Mouse (Mus musculus) kidney, postnatal 0 days (tissue): ENCODE measurements around the gene Trpv2. TPM values are rescaled to one million over a fixed set of nuclear protein-coding genes. Genes with fewer than 3 reads are reported as not detected.
A peak's percentile ranks its signal among the peaks of the same experiment; 100 is the strongest.
"Not testable (repeated sequence)": the region's sequence is repeated elsewhere in the genome, so short reads cannot be mapped to it uniquely, and the experiment has no call there.

Experiments
- ATAC-seq: fragments of 200-750 bp; cut with Nextera tagmentation; replicated peaks from 2 replicates; pipeline ENCODE4 v1.8.0; 2017; ENCODE audit warnings: low read depth, moderate number of reproducible peaks, moderate TSS enrichment, moderate library complexity; ENCODE audit not compliant: low FRiP score
- DNase-seq: peaks from one replicate; pipeline ENCODE4 v3.0.0-alpha.2; 2016; ENCODE audit warnings: low spot score
- H3K27ac ChIP-seq: fragments of 300-500 bp; sonication (generic); 2 replicates; pipeline ENCODE4 v1.5.1; 2014; ENCODE audit warnings: mild to moderate bottlenecking
- H3K27me3 ChIP-seq: fragments of 300-500 bp; sonication (generic); 2 replicates; pipeline ENCODE4 v1.6.1; 2014; ENCODE audit warnings: low read length, mixed read lengths; ENCODE audit not compliant: insufficient read depth
- H3K36me3 ChIP-seq: fragments of 300-500 bp; sonication (generic); 2 replicates; pipeline ENCODE4 v1.6.1; 2014; ENCODE audit warnings: low read length, mixed read lengths; ENCODE audit not compliant: insufficient read depth
- H3K4me1 ChIP-seq: fragments of 300-500 bp; sonication (generic); replicated peaks from 2 replicates; pipeline ENCODE4 v1.6.1; 2014; ENCODE audit warnings: antibody characterized with exemption, low read length, mixed read lengths; ENCODE audit not compliant: insufficient read depth
- H3K4me2 ChIP-seq: fragments of 300-500 bp; sonication (generic); 2 replicates; pipeline ENCODE4 v1.6.1; 2014; ENCODE audit warnings: mild to moderate bottlenecking, low read length, moderate library complexity, mixed read lengths
- H3K4me3 ChIP-seq: fragments of 300-500 bp; sonication (generic); replicated peaks from 2 replicates; pipeline ENCODE4 v1.5.1; 2014; ENCODE audit warnings: low read depth, low read length
- H3K9ac ChIP-seq: fragments of 300-500 bp; sonication (generic); 2 replicates; pipeline ENCODE4 v1.6.1; 2014; ENCODE audit warnings: low read depth, low read length
- H3K9me3 ChIP-seq: fragments of 300-500 bp; sonication (generic); replicated peaks from 2 replicates; pipeline ENCODE4 v1.6.1; 2016; ENCODE audit warnings: low read length, inconsistent platforms, mixed read lengths
- CTCF ChIP-seq: IDR thresholded peaks from 2 replicates; pipeline ENCODE4 v1.5.1; 2016; ENCODE audit warnings: antibody characterized with exemption, low read depth, mild to moderate bottlenecking, moderate library complexity
- WGBS: fragments of 180-500 bp; shearing (Covaris S2); extraction: QIAGEN DNeasy Blood & Tissue Kit; methylation state at CpG from one replicate; pipeline ENCODE4 v1.1.7; 2014; 5-methylcytosine and 5-hydroxymethylcytosine counted together
- polyA plus RNA-seq: library from polyadenylated mRNA; unstranded; fragments of >200 nt; fragmentation: Nextera tagmentation; extraction: Ambion mirVana; gene quantifications from 2 replicates; pipeline ENCODE4 v1.2.1, GENCODE M21; 2015

The Trpv2 gene
- polyA plus RNA-seq, 1 experiment from 2014 or later: 1.7 TPM

- Histone ChIP-seq H3K36me3 (0 out of 2 replicates have a peak, but pooled peaks cover 3% of the 10 kb centered on the region), H3K4me3 (peak within 1 kb of the TSS; percentile 77), H3K27me3 (no peaks in the 10 kb centered on the region), H3K9me3 (no peaks in the 10 kb centered on the region), H3K27ac (peak within 1 kb of the TSS; percentile 91), H3K4me1 (peaks cover 18% of the 10 kb centered on the region), H3K9ac (peak within 1 kb of the TSS; percentile 79), H3K4me2 (peak within 1 kb of the TSS; percentile 94)
- WGBS: under 1% methylated on average over 64 of the region's 86 CpGs
- TF ChIP-seq CTCF: no peak
- ATAC-seq (peak; percentile 66), DNase-seq (peak; percentile 57)
Measured at GRCm38 (mm10) chr11:62647661-62648590, 73.6 kb downstream of the Trpv2 start, which contains the start of gene Lrrc75a. TSS of gene Lrrc75a (minus strand) at chr11:62648523.

- TF ChIP-seq CTCF: peak; percentile 90
- H3K9me3 ChIP-seq: no peaks in the 10 kb centered on the region
- H3K4me3 ChIP-seq: peak within 1 kb of the TSS; percentile 77
- H3K4me2 ChIP-seq: peak within 1 kb of the TSS; percentile 94
- ATAC-seq (peak; percentile 89), DNase-seq (peak; percentile 96)
- H3K27me3 ChIP-seq: no peaks in the 10 kb centered on the region
- peak within 1 kb of the TSS; percentile 79 for H3K9ac ChIP-seq
- H3K36me3 ChIP-seq: peaks cover 8% of the 10 kb centered on the region; the same call in 1 of the 2 replicates
- H3K4me1 ChIP-seq: peaks cover 14% of the 10 kb centered on the region
- WGBS: 1% methylated on average over 33 of the region's 53 CpGs
- H3K27ac ChIP-seq: peak within 1 kb of the TSS; percentile 91
Measured at GRCm38 (mm10) chr11:62648591-62649391, 74.5 kb downstream of the Trpv2 start, which contains the start of gene Mmgt2. TSS of gene Mmgt2 (plus strand) at chr11:62648664.

- not testable (repeated sequence) for H3K27ac ChIP-seq, DNase-seq, H3K27me3 ChIP-seq, H3K9ac ChIP-seq, H3K36me3 ChIP-seq, H3K4me3 ChIP-seq, H3K9me3 ChIP-seq, ATAC-seq
- peaks cover 14% of the 10 kb centered on the region for H3K4me1 ChIP-seq
- H3K4me2 ChIP-seq: peak overlapping the region; percentile 94
- WGBS: 81% methylated on average over 4 of the region's 4 CpGs
Measured at GRCm38 (mm10) chr11:62649803-62650202, 75.5 kb downstream of the Trpv2 start.

Other genes with a start within 250 kb of the Trpv2 start
- gene Pigl, start 116.0 kb upstream of the Trpv2 start, polyA plus RNA-seq: 8.3 and 8.9 TPM in 2 replicates
- 123 and 130 TPM in 2 replicates for gene Ncor1, start 115.9 kb upstream of the Trpv2 start, polyA plus RNA-seq
- gene Cenpv, start 35.2 kb upstream of the Trpv2 start, polyA plus RNA-seq: 17.1 and 17.6 TPM in 2 replicates
- 2,759 and 3,018 TPM in 2 replicates for gene Ubb, start 23.3 kb upstream of the Trpv2 start, polyA plus RNA-seq
- gene Lrrc75a, start 74.0 kb downstream of the Trpv2 start, polyA plus RNA-seq: 12.6 and 14.8 TPM in 2 replicates
- gene Mmgt2, start 74.2 kb downstream of the Trpv2 start, polyA plus RNA-seq: 70.8 and 73.1 TPM in 2 replicates
- 4.5 and 5.0 TPM in 2 replicates for gene Zfp287, start 157.4 kb downstream of the Trpv2 start, polyA plus RNA-seq
- gene Gm10428, start 178.6 kb downstream of the Trpv2 start, polyA plus RNA-seq: 0.45 TPM in 1 of 2 replicates, not detected in the other
- 10.8 and 11.4 TPM in 2 replicates for gene Zfp286, start 215.0 kb downstream of the Trpv2 start, polyA plus RNA-seq
- 16.4 and 18.1 TPM in 2 replicates for gene Trim16, start 245.7 kb downstream of the Trpv2 start, polyA plus RNA-seq